Mouse (Mus musculus): ENCODE results near the gene Lrrc4c.

The Lrrc4c gene

DNA sequence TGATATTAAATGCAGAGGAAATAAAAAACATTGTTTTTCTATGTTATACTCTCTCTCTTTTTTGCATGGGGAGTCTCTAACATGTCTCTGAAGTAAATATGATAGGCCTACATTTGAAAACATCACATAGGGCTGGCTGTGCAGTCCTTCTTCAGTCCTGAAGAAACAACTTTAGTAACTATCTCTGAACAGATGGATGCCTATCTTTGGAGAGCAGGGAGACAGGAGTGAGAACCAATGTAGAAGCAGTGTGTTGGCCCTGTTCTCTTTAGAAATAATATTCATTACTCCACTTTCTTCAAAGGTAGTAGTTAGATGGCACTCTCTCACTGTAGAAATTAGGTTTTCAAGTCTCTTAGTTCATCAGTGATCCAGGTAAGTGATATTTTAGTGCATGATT is 967.0 kb downstream of the Lrrc4c start:
- DNase-seq (ENCODE audit: low spot score) = no peak

DNA sequence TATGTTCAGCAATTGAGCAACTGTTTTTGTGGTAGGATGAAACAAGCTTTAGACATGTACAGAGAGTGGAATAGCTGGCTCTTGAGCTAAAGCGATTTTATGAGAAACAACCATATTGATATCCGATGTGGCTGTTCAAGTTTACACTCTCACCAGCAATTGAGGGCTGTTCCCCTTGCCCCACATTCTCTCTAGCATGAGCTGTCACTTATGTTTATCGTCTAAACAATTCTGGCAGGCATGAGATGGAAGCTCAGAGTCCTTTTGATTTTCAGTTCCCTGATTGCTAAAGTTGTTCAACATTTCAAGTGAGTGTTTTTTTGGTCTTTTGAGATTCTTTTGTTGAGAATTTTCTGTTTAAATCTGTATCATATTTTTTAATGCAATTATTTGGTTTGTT is 976.2 kb downstream of the Lrrc4c start:
- DNase-seq (ENCODE audit: low spot score) = no peak

DNA sequence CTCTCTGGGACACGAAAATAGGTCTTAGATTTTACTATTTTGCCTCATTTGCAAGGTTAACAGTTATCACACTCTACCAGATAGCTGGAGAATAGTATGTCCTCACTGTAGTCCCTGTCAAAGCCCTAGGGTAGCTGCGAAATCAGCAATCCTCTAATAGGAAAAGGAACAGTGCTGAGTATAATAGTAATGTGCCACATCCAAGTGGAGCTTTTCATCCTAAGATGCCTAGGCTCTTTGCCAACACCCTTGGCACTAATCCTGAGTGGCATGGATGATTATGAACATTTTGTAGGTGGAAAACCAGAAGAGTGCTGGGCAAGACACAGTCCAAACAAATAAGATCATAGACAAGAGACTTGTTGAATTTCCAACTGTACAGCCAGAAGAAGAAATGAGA is 981.7 kb downstream of the Lrrc4c start:
- no peak for DNase-seq (ENCODE audit: low spot score)

- DNase-seq (ENCODE audit: low spot score) = no peak
Observed at GRCm38 (mm10) chr2:97318008-97318407, 1000.0 kb downstream of the Lrrc4c start.

DNA sequence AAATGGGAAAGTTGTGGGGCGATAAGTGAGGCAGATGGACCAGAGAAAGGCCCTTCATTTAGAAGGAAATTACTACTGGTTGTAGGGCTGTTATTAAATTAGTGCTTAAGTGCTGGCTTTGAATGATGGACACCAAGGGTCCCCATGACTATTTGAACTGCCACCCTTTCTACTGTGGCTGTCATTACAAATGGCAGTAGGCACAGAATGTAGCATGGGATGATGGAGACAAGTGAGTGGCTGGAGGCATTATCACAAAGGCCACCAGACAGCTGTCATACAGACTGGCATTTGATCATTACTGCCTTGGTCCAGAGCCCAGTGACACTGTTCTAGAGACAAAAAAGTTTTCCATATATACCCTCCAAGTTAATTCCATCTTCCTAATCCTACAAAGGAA is 1000.6 kb downstream of the Lrrc4c start:
- no peak for DNase-seq (ENCODE audit: low spot score)

DNA sequence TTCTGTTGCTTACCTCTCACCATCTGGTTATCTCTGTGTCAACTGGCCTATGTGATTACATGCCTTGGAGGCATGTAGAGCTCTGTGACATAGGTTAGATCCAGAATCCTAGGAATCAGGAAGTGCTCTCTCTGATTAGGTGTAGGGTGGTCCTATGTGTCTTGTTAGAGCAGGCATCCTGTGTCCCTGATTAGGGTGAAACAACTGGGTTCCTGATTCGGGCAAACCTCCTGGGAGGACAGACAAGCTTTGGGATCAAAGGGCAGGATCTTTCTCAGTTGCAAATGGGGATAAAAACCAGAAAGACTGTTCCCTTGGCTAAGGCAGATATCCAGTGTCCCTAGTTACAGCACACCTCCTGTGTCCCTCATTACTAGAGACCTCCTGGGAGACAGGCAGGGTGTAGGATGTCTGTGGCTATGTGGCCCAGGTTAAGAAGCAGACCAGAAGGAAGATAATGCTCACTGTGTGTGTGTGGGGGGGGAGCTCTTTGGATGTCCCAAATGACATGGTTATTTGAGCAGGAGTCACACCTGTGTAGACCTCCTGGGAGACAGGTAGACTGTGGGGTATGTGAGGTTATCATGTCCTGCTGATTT is 1014.2 kb downstream of the Lrrc4c start:
- DNase-seq (ENCODE audit: low spot score) = no peak

- no peak for DNase-seq (ENCODE audit: low spot score)
Observed at GRCm38 (mm10) chr2:97339627-97340026, 1021.7 kb downstream of the Lrrc4c start.

- DNase-seq (ENCODE audit: low spot score) = no peak
Observed at GRCm38 (mm10) chr2:97361235-97361634, 1043.3 kb downstream of the Lrrc4c start.

DNA sequence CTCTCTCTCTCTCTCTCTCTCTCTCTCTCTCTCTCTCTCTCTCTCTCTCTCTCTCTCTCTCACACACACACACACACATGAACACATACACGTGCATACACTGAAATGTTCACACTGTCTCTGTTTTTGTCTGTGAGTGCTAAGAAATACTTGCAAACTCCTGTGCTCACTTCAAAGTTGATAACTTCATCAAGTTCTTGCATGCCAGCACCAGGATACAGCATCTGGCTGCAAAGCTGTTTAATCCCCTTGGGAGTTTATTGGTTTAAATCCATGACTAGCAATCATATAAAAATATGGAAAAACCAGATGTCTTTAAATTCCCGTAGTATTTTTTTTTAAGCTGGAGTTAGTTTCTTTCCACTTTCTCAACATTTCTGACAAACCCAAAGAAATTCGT is 1052.0 kb downstream of the Lrrc4c start:
- DNase-seq (ENCODE audit: low spot score) = no peak

GRCm38 (mm10) chr2:97391437-97391836 is 1073.5 kb downstream of the Lrrc4c start:
- no peak for DNase-seq (ENCODE audit: low spot score)

DNA sequence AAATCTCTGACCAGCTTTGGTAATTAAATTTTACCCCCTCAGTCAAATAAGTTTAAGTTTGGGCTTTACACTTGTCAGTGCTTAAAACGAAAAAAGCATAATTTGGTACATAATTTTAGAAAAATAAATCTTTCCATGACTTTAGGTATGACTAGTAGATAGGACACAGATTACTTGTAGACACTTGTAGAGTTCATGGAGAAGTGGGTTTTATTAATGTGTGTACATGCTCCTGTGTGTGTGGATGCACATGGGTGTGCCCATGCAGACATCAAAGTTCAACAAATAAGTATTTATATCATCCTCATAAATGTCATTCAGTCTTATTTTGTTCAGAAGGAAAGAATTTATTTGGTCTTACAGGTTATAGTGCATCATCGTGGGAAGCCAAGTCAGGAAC is 1073.9 kb downstream of the Lrrc4c start:
- DNase-seq (ENCODE audit: low spot score) = no peak

DNA sequence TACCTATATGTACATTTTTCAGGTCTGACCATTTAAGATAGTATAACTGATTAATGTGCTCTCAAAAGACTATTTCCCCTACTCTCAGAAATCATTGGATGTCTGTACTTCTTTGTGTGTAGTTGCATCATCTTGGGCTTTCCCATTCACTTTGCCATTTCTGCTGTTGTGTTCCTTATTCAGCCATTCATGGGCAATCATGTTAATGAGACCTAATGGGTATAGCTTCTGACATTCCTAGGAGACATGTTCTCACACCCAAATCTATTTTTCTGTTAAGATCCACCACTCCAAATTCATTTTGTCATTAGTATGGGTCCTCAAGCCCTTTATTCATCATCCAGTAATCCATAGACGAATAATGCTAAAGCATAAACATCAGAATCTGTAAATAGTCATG is 1095.1 kb downstream of the Lrrc4c start:
- DNase-seq (ENCODE audit: low spot score) = no peak

DNA sequence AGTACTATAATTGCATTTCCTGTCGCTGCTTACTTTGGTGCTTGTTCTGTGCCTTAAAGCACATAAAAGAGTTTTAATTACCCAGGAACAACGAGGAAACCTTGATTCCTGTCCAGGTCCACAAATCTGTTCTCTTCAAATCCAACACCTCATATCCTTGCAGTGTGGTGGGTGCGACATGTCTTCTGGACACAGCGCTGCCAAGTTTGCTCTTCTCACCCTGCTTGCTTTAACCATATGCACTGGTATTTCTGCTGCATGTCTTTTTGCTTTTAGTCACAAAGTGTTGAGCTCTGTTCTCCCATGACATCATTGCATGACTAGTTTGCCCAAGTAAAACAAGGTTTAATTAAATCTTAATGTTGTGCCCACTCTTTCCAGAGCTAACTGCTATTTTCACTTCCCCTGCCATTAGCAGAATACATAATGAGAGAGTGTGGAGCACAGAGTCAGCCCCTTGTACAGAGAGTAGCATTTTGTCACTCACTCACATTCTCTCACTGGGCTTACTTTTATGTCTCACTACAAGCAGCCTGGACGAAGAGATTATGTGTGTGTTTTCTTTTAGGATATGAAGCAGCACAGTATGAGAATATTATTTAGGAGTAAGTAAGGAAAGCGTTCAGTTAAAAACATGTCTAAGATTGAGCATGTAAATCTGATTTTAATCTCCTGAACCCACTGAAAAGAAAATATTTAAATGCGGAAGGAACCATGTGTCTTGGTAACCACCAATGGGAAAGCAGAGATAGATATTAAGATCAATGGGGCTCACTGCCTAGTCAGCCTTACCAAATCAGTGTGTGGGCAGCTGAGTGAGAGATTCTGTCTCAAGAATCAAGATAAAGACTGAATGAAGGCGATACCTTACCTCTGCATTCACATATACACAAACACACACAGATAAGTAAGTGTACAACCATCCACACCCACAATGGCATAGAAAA is 1096.7 kb downstream of the Lrrc4c start:
- no peak for DNase-seq (ENCODE audit: low spot score)

DNA sequence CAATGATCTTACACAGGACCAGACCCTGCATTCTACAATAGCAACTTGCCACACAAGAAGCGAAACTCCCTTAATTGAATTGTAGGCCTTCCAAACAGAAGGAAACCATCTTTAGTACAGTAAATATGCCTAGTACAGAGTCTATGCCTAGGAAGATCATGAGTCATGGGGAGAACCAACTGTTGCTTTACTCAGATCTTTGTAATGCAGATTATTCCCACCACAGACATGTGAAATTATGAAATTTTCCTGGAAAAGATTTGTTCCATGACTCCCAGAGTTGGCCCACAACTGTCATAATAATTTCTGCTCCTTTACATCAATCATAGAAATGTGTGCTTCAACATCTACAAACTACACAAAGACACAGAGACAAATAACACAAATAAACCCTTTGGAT is 1116.2 kb downstream of the Lrrc4c start:
- DNase-seq (ENCODE audit: low spot score) = no peak

GRCm38 (mm10) chr2:97435616-97436015 is 1117.6 kb downstream of the Lrrc4c start:
- no peak for DNase-seq (ENCODE audit: low spot score)

GRCm38 (mm10) chr2:97437767-97438166 is 1119.8 kb downstream of the Lrrc4c start:
- DNase-seq (ENCODE audit: low spot score) = no peak

GRCm38 (mm10) chr2:97463573-97463972 is 1145.6 kb downstream of the Lrrc4c start:
- DNase-seq (ENCODE audit: low spot score) = no peak

GRCm38 (mm10) chr2:97466243-97466793 is 1148.3 kb downstream of the Lrrc4c start:
- peak; percentile 91 for DNase-seq (ENCODE audit: low spot score)

GRCm38 (mm10) chr2:97467031-97467549 is 1149.1 kb downstream of the Lrrc4c start:
- DNase-seq (ENCODE audit: low spot score) = peak; percentile 37

- DNase-seq (ENCODE audit: low spot score) = no peak
Observed at GRCm38 (mm10) chr2:97467664-97468063, 1149.7 kb downstream of the Lrrc4c start.

GRCm38 (mm10) chr2:97468372-97468771 is 1150.4 kb downstream of the Lrrc4c start:
- no peak for DNase-seq (ENCODE audit: low spot score)

DNA sequence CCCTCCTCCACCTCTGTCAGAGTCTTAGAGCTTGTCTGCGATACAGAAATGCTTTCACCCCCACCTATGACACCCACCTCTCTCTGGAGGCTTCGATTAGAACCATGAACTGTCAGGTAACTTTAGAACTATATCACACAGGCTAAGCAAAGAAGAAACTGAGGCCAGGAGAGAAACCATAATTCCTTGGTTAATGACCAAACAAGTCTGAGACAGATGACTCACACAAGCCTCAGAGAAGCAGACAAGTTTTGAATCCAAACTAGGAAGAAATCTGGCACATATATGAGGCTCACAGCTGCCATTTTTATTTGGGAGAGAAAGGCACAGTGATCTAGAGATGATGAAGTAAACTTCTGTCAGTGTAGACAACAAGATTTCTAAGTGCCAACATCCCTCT is 1151.4 kb downstream of the Lrrc4c start:
- no peak for DNase-seq (ENCODE audit: low spot score)

Data from embryo, embryonic 10 days (tissue).